Mouse (Mus musculus): Measurements from ENCODE around the gene Hspb2.

- TF ChIP-seq CTCF (IDR thresholded peaks at IDR 0.05; ENCODE audit: extremely low read depth, insufficient read length, insufficient replicate concordance, low read depth, low read length) (no peak), POLR2A (IDR thresholded peaks at IDR 0.05; ENCODE audit: low read depth, low read length) (no peak)
Observed at GRCm38 (mm10) chr9:50721061-50721460, 31.1 kb downstream of the Hspb2 start.
